ENCODE assay signal across 8 mouse cellular contexts in the genomic region with DNA sequence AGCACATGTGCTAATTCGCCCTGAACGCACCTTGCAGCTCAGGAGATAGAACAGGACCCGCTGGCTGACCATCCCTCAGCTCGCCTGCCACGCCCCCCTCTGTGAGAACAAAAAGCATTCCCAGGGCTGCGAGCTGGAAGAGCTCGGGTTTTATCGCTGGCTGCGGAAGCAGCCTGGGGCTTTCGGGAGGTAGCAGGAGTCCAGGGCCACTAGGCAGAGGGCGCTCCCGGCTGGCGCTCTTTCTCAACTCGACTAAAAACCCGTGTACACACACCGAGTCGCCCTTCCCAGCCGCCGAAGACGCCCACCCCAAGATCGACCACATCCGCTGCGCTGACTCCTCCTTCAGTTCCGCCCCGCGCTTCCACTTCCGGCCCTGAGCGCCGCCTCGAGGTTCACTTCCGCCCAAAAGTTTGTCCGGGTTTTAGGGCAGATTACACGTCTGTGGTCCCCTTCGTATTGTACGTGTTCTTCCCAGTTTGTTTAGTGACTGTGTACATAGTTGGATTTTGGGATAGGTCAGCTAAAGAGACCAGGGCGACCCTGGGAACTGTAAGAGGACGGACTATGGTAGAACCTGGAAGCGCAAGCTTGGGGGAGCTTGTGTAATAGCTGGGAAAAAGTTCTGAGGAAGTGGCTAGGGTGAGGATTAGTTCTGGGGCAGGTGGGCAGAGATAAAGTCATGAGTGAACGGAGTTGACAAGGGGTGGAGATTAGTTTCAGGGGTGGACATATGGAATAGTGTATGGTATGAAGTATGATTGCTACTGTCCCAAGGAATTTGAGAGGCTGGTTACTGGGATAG. TPM values are rescaled to one million over a fixed set of nuclear protein-coding genes. Genes with fewer than 3 reads are reported as not detected.
DNase-seq lines count a peak whose midpoint lies in the region; TF ChIP-seq lines count a peak whose summit lies in the region.

No protein-coding gene starts in this region.

- H3K27ac ChIP-seq in left cerebral cortex, adult 2 months, result no peak overlapping the region
- H3K27ac ChIP-seq in macrophage, result peak overlapping the region; percentile 39

- DNase-seq in adrenal gland, adult 2 months, result peak; percentile 68
- peak; percentile 90 for DNase-seq in embryo, embryonic 10.5 days (ENCODE audit: low spot score)
- peak; percentile 65 for DNase-seq in gastrocnemius, postnatal 10 days
- peak; percentile 39 for DNase-seq in hindlimb bud, embryonic 11.5 days (ENCODE audit: extremely low spot score, low read depth, low spot score)
- DNase-seq in left cerebral cortex, adult 2 months (ENCODE audit: extremely low spot score in 1 of 2, low spot score in 2 of 2), result peak; percentile 66 to 70
- peak; percentile 59 for DNase-seq in retina, postnatal 7 days (ENCODE audit: low read depth, low spot score)
- peak; percentile 36 for DNase-seq in urinary bladder, adult 2 months (ENCODE audit: low spot score)

- H3K36me3 ChIP-seq in macrophage (ENCODE audit: inconsistent target), result no peaks in the 10 kb centered on the region

- intact Hi-C loops in left cerebral cortex, adult 2 months (cut with DNase I), result no loop called here

- 3% methylated on average over 39 of the region's 39 CpGs for WGBS in macrophage (ENCODE audit: missing documents)

- H3K79me2 ChIP-seq in macrophage (ENCODE audit: inconsistent target), result no peaks in the 10 kb centered on the region

- peak overlapping the region; percentile 66 for H3K4me3 ChIP-seq in left cerebral cortex, adult 2 months
- H3K4me3 ChIP-seq in macrophage (ENCODE audit: inconsistent target), result peak overlapping the region; percentile 68

- TF ChIP-seq CTCF in left cerebral cortex, adult 2 months (IDR thresholded peaks at IDR 0.05), result peak; percentile 4

RNA-seq across cellular contexts. Expression of a gene that starts 4.5 kb away (rescaled TPM):
- 1 to 10 TPM in 1 of 2 experiments, under 1 TPM in 1; 0.69 to 1.3 TPM for total RNA-seq in adrenal gland, adult 2 months (2021)
- not detected in 2 replicates for polyA plus RNA-seq in adrenal gland, adult 2 months (2012; rRNA removed)
- total RNA-seq in gastrocnemius, postnatal 10 days (2021), result 1 to 10 TPM; 1.6 to 1.8 TPM
- total RNA-seq in left cerebral cortex, adult 2 months (2021), result 1 to 10 TPM; 2.5 to 2.8 TPM
- 10 to 100 TPM in 2 of 26 experiments, 1 to 10 TPM in 24; 1.3 to 16.0 (median 3.0) TPM for total RNA-seq in macrophage (2018; cell fraction: chromatin; rRNA removed)
- total RNA-seq in macrophage (2018; cell fraction: cytosol; rRNA removed), result 1 to 10 TPM in 24 of 26 experiments, under 1 TPM in 2; 0.95 to 4.6 (median 1.4) TPM
- 10 to 100 TPM in 1 of 26 experiments, 1 to 10 TPM in 25; 1.5 to 10.8 (median 4.2) TPM for total RNA-seq in macrophage (2018; cell fraction: nucleus; rRNA removed)
- 0.75 to 1.0 TPM (median 0.90 TPM) in 3 replicates for polyA plus RNA-seq in macrophage (2018)
- 1.2 and 1.5 TPM in 2 replicates for polyA plus RNA-seq in urinary bladder, adult 2 months (2012; rRNA removed)

RNA-seq across cellular contexts. Expression of a gene that starts 4.6 kb away (rescaled TPM):
- total RNA-seq in adrenal gland, adult 2 months (2021), result not detected
- not detected in 2 replicates for polyA plus RNA-seq in adrenal gland, adult 2 months (2012; rRNA removed)
- not detected for total RNA-seq in gastrocnemius, postnatal 10 days (2021)
- total RNA-seq in left cerebral cortex, adult 2 months (2021), result not detected
- total RNA-seq in macrophage (2018; cell fraction: chromatin; rRNA removed), result not detected
- not detected for total RNA-seq in macrophage (2018; cell fraction: cytosol; rRNA removed)
- not detected for total RNA-seq in macrophage (2018; cell fraction: nucleus; rRNA removed)
- not detected in 3 replicates for polyA plus RNA-seq in macrophage (2018)
- polyA plus RNA-seq in urinary bladder, adult 2 months (2012; rRNA removed), result not detected in 2 replicates

RNA-seq across cellular contexts. Expression of a gene that starts 43.1 kb away (rescaled TPM):
- not detected for total RNA-seq in adrenal gland, adult 2 months (2021)
- not detected in 2 replicates for polyA plus RNA-seq in adrenal gland, adult 2 months (2012; rRNA removed)
- total RNA-seq in gastrocnemius, postnatal 10 days (2021), result not detected
- not detected for total RNA-seq in left cerebral cortex, adult 2 months (2021)
- not detected for total RNA-seq in macrophage (2018; cell fraction: chromatin; rRNA removed)
- total RNA-seq in macrophage (2018; cell fraction: cytosol; rRNA removed), result not detected
- total RNA-seq in macrophage (2018; cell fraction: nucleus; rRNA removed), result not detected
- not detected in 3 replicates for polyA plus RNA-seq in macrophage (2018)
- polyA plus RNA-seq in urinary bladder, adult 2 months (2012; rRNA removed), result not detected in 2 replicates

Comparison
In these comparisons a context has a peak if more than half of its experiments do, and no peak if none do; other contexts are left out.
1. DNase-seq: peak in every context shown above with its lines; median percentile 90 in embryo, embryonic 10.5 days; 68 in adrenal gland, adult 2 months; 68 in left cerebral cortex, adult 2 months; 65 in gastrocnemius, postnatal 10 days; 59 in retina, postnatal 7 days; 39 in hindlimb bud, embryonic 11.5 days; 36 in urinary bladder, adult 2 months.